ENCODE assay signal across 8 mouse cellular contexts in the genomic region with DNA sequence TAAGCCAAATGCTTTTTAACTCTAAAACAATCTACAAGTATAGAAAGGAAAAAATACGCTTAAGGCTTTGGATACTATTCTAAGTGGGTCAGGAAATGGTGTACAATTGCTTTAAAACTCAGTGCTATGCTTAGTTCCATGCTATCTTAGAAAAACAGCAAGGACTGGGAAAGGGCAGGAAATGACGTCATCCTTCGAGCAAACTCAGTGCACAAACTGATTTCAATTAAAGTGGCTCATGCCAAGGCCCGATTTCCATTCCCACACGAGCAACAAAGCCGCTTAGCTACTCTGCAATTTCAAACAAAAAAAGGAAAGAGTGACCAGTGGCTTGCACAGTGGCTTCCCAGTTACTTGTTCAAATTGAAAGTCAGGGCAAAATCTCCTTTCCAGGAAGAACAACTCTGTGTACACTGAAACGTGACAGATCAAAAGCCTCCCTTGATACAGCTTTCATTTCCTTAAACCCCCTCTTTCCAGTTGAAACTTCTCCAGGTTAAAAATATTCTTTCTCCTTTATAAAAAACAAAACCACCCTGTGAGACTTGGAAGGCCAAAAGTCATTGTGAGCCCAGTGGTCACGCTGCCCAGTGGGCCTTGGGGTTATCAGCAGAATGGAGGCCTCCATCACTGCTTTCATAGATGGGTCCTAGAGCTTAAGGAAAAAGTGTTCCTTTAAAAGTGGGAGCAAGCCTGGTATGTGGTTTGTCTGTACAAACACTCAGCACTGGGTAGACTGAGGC. TPM values are rescaled to one million over a fixed set of nuclear protein-coding genes. Genes with fewer than 3 reads are reported as not detected.
A peak's percentile ranks its signal among the peaks of the same experiment; 100 is the strongest.
DNase-seq lines count a peak whose midpoint lies in the region; ATAC-seq lines count a peak whose summit lies in the region.
"Had no signal": no experiment of that assay in that cellular context is flagged by ENCODE, and none has a peak within 500 bp of the region (broad histone marks: within the 10 kb centered on the region; RNA-seq: fewer than 3 reads in every experiment).

No protein-coding gene starts in this region.

- no peak overlapping the region for H3K4me3 ChIP-seq in midbrain, embryonic 14.5 days (replicated peaks; ENCODE audit: low read depth, low read length)
- H3K4me3 ChIP-seq in midbrain, embryonic 13.5 days (replicated peaks): no peak overlapping the region
- H3K4me3 ChIP-seq in embryonic facial prominence, embryonic 15.5 days (replicated peaks): no peak overlapping the region
- H3K4me3 ChIP-seq in heart, embryonic 16.5 days (ENCODE audit: low read length): no peak overlapping the region
- H3K4me3 ChIP-seq in lung, embryonic 16.5 days (ENCODE audit: low read length): no peak overlapping the region

- no peaks in the 10 kb centered on the region for H3K9me3 ChIP-seq in midbrain, embryonic 14.5 days (ENCODE audit: control insufficient read depth, low read length)
- H3K9me3 ChIP-seq in midbrain, embryonic 13.5 days: no peaks in the 10 kb centered on the region
- H3K9me3 ChIP-seq in embryonic facial prominence, embryonic 15.5 days (replicated peaks): no peaks in the 10 kb centered on the region
- H3K9me3 ChIP-seq in heart, embryonic 16.5 days (replicated peaks; ENCODE audit: control insufficient read depth, low read length): no peaks in the 10 kb centered on the region
- H3K9me3 ChIP-seq in lung, embryonic 16.5 days (ENCODE audit: control insufficient read depth, low read length): no peaks in the 10 kb centered on the region

- no peak for ATAC-seq in midbrain, embryonic 14.5 days (ENCODE audit: low FRiP score, low TSS enrichment)
- no peak for ATAC-seq in midbrain, embryonic 13.5 days
- no peak for ATAC-seq in embryonic facial prominence, embryonic 15.5 days (ENCODE audit: insufficient number of reproducible peaks, low FRiP score, low TSS enrichment, low read depth)
- peak; percentile 80 for ATAC-seq in heart, embryonic 16.5 days (replicated peaks; ENCODE audit: extremely low read depth, insufficient read depth, low FRiP score)
- no peak for ATAC-seq in lung, embryonic 16.5 days (ENCODE audit: low read depth)

- no peak overlapping the region for H3K4me2 ChIP-seq in midbrain, embryonic 14.5 days (ENCODE audit: low read length)
- no peak overlapping the region for H3K4me2 ChIP-seq in midbrain, embryonic 13.5 days (replicated peaks)
- no peak overlapping the region for H3K4me2 ChIP-seq in embryonic facial prominence, embryonic 15.5 days (replicated peaks)
- no peak overlapping the region for H3K4me2 ChIP-seq in heart, embryonic 16.5 days (ENCODE audit: low read depth, low read length)
- peak overlapping the region; percentile 2; the same call in 1 of the 2 replicates for H3K4me2 ChIP-seq in lung, embryonic 16.5 days (ENCODE audit: low read depth, low read length)

- peaks cover 3% of the 10 kb centered on the region; the same call in 1 of the 2 replicates for H3K36me3 ChIP-seq in midbrain, embryonic 14.5 days (ENCODE audit: control insufficient read depth, insufficient read depth, low read length)
- H3K36me3 ChIP-seq in midbrain, embryonic 13.5 days: peaks cover 5% of the 10 kb centered on the region; the same call in 1 of the 2 replicates
- H3K36me3 ChIP-seq in embryonic facial prominence, embryonic 15.5 days: peaks cover 35% of the 10 kb centered on the region
- peaks cover 4% of the 10 kb centered on the region; the same call in 1 of the 2 replicates for H3K36me3 ChIP-seq in heart, embryonic 16.5 days (ENCODE audit: control insufficient read depth, insufficient read depth)
- H3K36me3 ChIP-seq in lung, embryonic 16.5 days (ENCODE audit: control insufficient read depth, insufficient read depth, low read length): peaks cover 5% of the 10 kb centered on the region

- no peaks in the 10 kb centered on the region for H3K4me1 ChIP-seq in midbrain, embryonic 14.5 days (ENCODE audit: control insufficient read depth, insufficient read depth, low read length)
- no peaks in the 10 kb centered on the region for H3K4me1 ChIP-seq in midbrain, embryonic 13.5 days (replicated peaks)
- peaks cover 9% of the 10 kb centered on the region; the same call in 1 of the 2 replicates for H3K4me1 ChIP-seq in embryonic facial prominence, embryonic 15.5 days
- peaks cover 28% of the 10 kb centered on the region for H3K4me1 ChIP-seq in heart, embryonic 16.5 days (ENCODE audit: control insufficient read depth, insufficient read depth, low read length)
- H3K4me1 ChIP-seq in lung, embryonic 16.5 days (replicated peaks; ENCODE audit: control insufficient read depth, insufficient read depth, low read length): peaks cover 19% of the 10 kb centered on the region

- DNase-seq in midbrain, embryonic 14.5 days: peak; percentile 14
- DNase-seq in c-Kit-positive CD71-positive TER-119-positive erythroid progenitor cells, embryonic 14.5 days (ENCODE audit: low spot score): no peak
- no peak for DNase-seq in urinary bladder, postnatal 25 days (ENCODE audit: low spot score)

- H3K9ac ChIP-seq in midbrain, embryonic 14.5 days (replicated peaks; ENCODE audit: low read length): no peak overlapping the region
- no peak overlapping the region for H3K9ac ChIP-seq in midbrain, embryonic 13.5 days (replicated peaks)
- H3K9ac ChIP-seq in embryonic facial prominence, embryonic 15.5 days: no peak overlapping the region
- no peak overlapping the region for H3K9ac ChIP-seq in heart, embryonic 16.5 days (ENCODE audit: low read length)
- H3K9ac ChIP-seq in lung, embryonic 16.5 days (ENCODE audit: low read length): no peak overlapping the region
- H3K9ac ChIP-seq: liver, embryonic 14.5 days had no signal

- H3K27me3 ChIP-seq in midbrain, embryonic 14.5 days (ENCODE audit: control insufficient read depth, insufficient read depth, low read length): no peaks in the 10 kb centered on the region
- no peaks in the 10 kb centered on the region for H3K27me3 ChIP-seq in midbrain, embryonic 13.5 days
- no peaks in the 10 kb centered on the region for H3K27me3 ChIP-seq in embryonic facial prominence, embryonic 15.5 days
- H3K27me3 ChIP-seq in heart, embryonic 16.5 days (ENCODE audit: control insufficient read depth, insufficient read depth, low read length): no peaks in the 10 kb centered on the region
- H3K27me3 ChIP-seq in lung, embryonic 16.5 days (ENCODE audit: control insufficient read depth, insufficient read depth, low read depth, low read length): no peaks in the 10 kb centered on the region

- H3K27ac ChIP-seq in midbrain, embryonic 14.5 days (replicated peaks; ENCODE audit: low read depth, low read length): no peak overlapping the region
- H3K27ac ChIP-seq in midbrain, embryonic 13.5 days: no peak overlapping the region
- H3K27ac ChIP-seq in embryonic facial prominence, embryonic 15.5 days (replicated peaks): peak overlapping the region; percentile 40; the same call in 1 of the 2 replicates
- peak overlapping the region; percentile 88 for H3K27ac ChIP-seq in heart, embryonic 16.5 days (ENCODE audit: low read length)
- peak overlapping the region; percentile 69 for H3K27ac ChIP-seq in lung, embryonic 16.5 days (ENCODE audit: low read length)
- H3K27ac ChIP-seq: liver, embryonic 14.5 days had no signal

- 78% methylated on average over 8 of the region's 8 CpGs for WGBS in midbrain, embryonic 14.5 days
- 74% methylated on average over 8 of the region's 8 CpGs for WGBS in midbrain, embryonic 13.5 days
- 37% methylated on average over 8 of the region's 8 CpGs for WGBS in embryonic facial prominence, embryonic 15.5 days
- WGBS in heart, embryonic 16.5 days: 48% methylated on average over 8 of the region's 8 CpGs
- WGBS in lung, embryonic 16.5 days: 29% methylated on average over 8 of the region's 8 CpGs

RNA-seq across cellular contexts. Expression of gene Gm9913, which starts 34.2 kb away (rescaled TPM):
- 0.09 TPM in 1 of 2 replicates, not detected in the other for polyA plus RNA-seq in midbrain, embryonic 14.5 days (2014; fragmentation: Nextera tagmentation; extraction: Ambion mirVana)
- polyA plus RNA-seq in midbrain, embryonic 13.5 days (2015; fragmentation: Nextera tagmentation; extraction: Ambion mirVana): 0.11 TPM in 1 of 2 replicates, not detected in the other
- polyA plus RNA-seq in embryonic facial prominence, embryonic 15.5 days (2015; fragmentation: Nextera tagmentation; extraction: Ambion mirVana): 0.24 and 0.46 TPM in 2 replicates
- 0.29 and 0.32 TPM in 2 replicates for polyA plus RNA-seq in heart, embryonic 16.5 days (2015; fragmentation: Nextera tagmentation; extraction: Ambion mirVana)
- 0.34 and 0.35 TPM in 2 replicates for polyA plus RNA-seq in lung, embryonic 16.5 days (2015; fragmentation: Nextera tagmentation; extraction: Ambion mirVana)
- polyA plus RNA-seq: liver, embryonic 14.5 days had no signal

RNA-seq across cellular contexts. Expression of gene Fbn1, which starts 37.1 kb away (rescaled TPM):
- 1.4 and 4.4 TPM in 2 replicates for polyA plus RNA-seq in midbrain, embryonic 14.5 days (2014; fragmentation: Nextera tagmentation; extraction: Ambion mirVana)
- 2.0 and 2.6 TPM in 2 replicates for polyA plus RNA-seq in midbrain, embryonic 13.5 days (2015; fragmentation: Nextera tagmentation; extraction: Ambion mirVana)
- polyA plus RNA-seq in embryonic facial prominence, embryonic 15.5 days (2015; fragmentation: Nextera tagmentation; extraction: Ambion mirVana): 24.5 and 27.2 TPM in 2 replicates
- 14.8 and 19.4 TPM in 2 replicates for polyA plus RNA-seq in heart, embryonic 16.5 days (2015; fragmentation: Nextera tagmentation; extraction: Ambion mirVana)
- polyA plus RNA-seq in lung, embryonic 16.5 days (2015; fragmentation: Nextera tagmentation; extraction: Ambion mirVana): 32.8 and 35.1 TPM in 2 replicates

Comparison
In these comparisons a context has a peak if more than half of its experiments do, and no peak if none do; other contexts are left out.
1. H3K27ac ChIP-seq: peak in embryonic facial prominence, embryonic 15.5 days (single experiment), heart, embryonic 16.5 days (single experiment) and lung, embryonic 16.5 days (single experiment); none in midbrain, embryonic 14.5 days (single experiment) and midbrain, embryonic 13.5 days (single experiment).